Mouse (Mus musculus): ENCODE data around the gene Fam83g. TPM values are rescaled to one million over a fixed set of nuclear protein-coding genes. Genes with fewer than 3 reads are reported as not detected.

Fam83g gene
- polyA plus RNA-seq, 1 experiment from 2014 or later: 0.47 TPM

DNA sequence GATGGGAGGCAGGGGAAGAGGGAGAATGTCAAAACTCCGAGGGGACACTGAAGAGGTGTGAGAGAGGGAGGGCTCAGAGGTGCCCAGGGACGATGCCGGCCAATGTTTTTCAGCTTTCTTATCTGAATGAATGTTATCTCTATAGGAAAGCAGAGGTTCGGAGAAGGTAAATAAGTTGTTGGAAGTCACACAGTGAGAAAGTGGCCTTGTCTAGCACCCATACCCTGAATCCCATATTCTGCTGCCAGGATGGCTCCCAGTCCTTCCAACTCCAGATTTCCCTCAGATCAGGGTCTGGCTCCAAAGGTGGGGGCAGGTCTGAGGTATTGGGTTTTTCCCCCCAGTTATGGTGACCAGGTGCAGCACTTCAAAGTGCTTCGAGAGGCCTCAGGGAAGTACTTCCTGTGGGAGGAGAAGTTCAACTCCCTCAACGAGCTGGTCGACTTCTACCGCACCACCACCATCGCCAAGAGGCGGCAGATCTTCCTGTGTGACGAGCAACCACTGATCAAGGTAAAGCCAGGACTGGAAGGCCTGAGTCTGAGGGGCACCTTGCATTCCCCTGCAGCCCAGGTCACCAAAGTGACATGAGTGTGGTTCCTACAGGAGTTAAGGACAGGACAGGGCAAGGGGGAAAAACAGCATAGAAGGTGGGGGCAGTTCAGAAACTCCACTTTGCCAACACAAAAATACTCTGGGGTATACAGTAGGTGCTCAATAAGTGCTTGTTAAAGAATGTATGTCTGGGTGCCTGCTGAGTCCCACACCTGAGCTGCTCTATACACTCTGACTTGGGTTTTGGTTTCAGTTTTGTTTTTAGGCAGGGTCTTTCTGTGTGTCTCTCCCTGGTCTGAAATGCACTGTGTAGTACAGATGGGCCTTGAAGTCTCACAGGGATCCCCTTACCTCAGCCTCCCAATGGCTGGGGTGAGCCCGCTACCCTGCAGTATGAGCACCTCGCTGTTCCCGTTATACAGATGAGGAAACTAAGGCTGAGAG, 14.1 kb upstream of the Fam83g start:
- WGBS: 84% methylated on average over 14 of the region's 14 CpGs
- no peak overlapping the region for H3K4me3 ChIP-seq (replicated peaks)
- H3K9me3 ChIP-seq: no peaks in the 10 kb centered on the region

DNA sequence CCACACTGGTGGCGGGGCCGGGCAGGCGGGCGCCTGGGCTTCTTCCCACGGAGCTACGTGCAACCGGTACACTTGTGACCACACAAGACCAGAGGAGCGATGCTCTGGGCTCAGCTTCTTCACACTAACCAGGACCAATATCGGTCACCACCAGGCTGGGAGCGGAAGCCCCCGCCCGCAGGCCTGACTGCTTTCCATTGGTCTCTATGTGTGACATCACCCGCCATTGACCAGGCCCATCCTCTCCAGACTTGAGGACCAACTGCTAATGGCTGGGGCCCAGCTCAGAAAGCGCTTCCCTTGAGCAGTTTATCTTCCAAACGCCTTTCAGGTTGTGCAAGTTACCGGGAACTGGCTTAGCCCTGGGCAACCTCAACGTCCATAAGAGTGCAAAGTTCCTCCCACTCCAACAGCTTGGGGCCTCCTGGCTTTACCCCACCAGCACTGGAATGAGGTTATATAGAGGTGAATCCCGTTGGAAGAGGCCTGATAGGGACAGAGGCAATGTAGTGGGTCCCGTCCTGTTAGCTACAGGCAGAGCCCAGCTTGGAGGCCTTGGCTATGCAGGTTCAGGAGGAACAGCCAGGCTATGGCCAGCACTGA, 12.0 kb upstream of the Fam83g start:
- H3K9me3 ChIP-seq: no peaks in the 10 kb centered on the region
- H3K27me3 ChIP-seq: peaks cover 15% of the 10 kb centered on the region
- ATAC-seq (ENCODE audit: low FRiP score): no peak
- H3K4me2 ChIP-seq: no peak overlapping the region
- H3K9ac ChIP-seq: no peak overlapping the region
- no peak overlapping the region for H3K4me3 ChIP-seq (replicated peaks)
- peaks cover 17% of the 10 kb centered on the region for H3K4me1 ChIP-seq
- no peak overlapping the region for H3K27ac ChIP-seq
- no peaks in the 10 kb centered on the region for H3K36me3 ChIP-seq (replicated peaks)
- WGBS: 65% methylated on average over 19 of the region's 19 CpGs

More for the DNA sequence above, 14.1 kb upstream of the Fam83g start:
- no peak overlapping the region for H3K9ac ChIP-seq
- no peak overlapping the region for H3K27ac ChIP-seq
- no peaks in the 10 kb centered on the region for H3K36me3 ChIP-seq (replicated peaks)
- H3K4me2 ChIP-seq: no peak overlapping the region
- ATAC-seq (ENCODE audit: low FRiP score): no peak
- H3K27me3 ChIP-seq: peaks cover 11% of the 10 kb centered on the region
- H3K4me1 ChIP-seq: peaks cover 9% of the 10 kb centered on the region

DNA sequence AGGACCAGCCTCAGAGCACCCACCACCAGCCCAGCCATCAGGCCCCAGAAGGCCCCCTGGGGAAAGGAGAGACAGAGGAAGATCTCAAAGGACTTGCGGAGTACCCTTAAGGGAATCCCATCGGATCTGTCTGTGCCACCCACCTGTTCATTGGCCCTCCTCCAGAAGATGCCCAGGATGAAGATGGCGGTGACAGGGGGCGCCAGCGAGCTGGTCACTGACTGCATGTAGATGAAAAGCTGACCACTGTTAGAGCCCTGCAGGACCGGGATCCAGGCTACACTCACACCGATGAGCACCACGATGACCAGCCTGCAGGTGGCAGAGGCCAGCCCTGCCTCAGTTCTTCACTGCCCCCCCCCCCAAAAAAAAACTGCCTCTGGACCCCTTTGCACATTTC, 10.2 kb upstream of the Fam83g start:
- H3K9me3 ChIP-seq: no peaks in the 10 kb centered on the region
- no peak for ATAC-seq (ENCODE audit: low FRiP score)
- H3K27ac ChIP-seq: no peak overlapping the region
- H3K27me3 ChIP-seq: peaks cover 17% of the 10 kb centered on the region
- no peak overlapping the region for H3K4me2 ChIP-seq
- no peaks in the 10 kb centered on the region for H3K36me3 ChIP-seq (replicated peaks)
- H3K4me1 ChIP-seq: peaks cover 17% of the 10 kb centered on the region
- 39% methylated on average over 8 of the region's 8 CpGs for whole genome bisulfite sequencing
- H3K9ac ChIP-seq: no peak overlapping the region
- H3K4me3 ChIP-seq (replicated peaks): no peak overlapping the region

DNA sequence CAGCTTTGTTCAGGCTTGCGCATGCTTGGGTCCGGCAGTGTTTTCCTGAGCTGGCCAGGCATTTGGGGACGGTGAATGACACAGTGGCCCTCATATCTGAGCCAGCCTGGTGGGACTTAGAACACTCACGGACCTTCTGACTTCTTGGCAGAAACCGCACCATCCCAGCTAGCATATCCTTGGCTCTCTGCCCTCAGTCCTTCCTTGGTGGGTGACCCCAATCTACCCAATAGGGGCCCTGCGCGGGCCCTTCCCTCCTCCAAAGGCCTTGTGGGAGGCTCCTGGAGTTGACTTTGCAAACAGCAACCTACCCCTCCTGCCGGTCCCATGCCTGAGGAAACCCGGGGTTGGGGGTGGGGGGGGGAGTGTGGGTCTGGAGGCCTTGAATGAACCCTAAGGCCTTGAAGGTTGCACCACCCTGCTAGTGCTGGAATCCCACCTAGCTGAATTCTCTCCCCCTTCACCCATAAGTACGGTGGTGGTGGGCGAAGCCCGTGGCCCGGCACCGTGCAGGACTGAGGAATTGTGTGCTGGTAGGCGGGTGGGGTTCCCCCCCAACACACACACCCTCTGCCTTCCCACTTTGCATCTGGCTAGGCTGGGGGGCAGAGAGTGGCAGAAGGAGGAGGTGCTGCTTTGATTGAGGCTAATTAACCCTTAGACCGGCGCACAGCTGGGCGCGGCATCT, 9.6 kb upstream of the Fam83g start:
- Histone ChIP-seq H3K36me3 (replicated peaks) (no peaks in the 10 kb centered on the region), H3K9me3 (no peaks in the 10 kb centered on the region), H3K4me3 (replicated peaks) (no peak overlapping the region), H3K27ac (0 out of 2 replicates have a peak overlapping the region, but pooled peaks have one; percentile 19), H3K27me3 (peaks cover 20% of the 10 kb centered on the region), H3K4me2 (peak overlapping the region; percentile 24; the same call in 1 of the 2 replicates), H3K9ac (no peak overlapping the region), H3K4me1 (peaks cover 17% of the 10 kb centered on the region)
- peak; percentile 80; the same call in 1 of the 2 replicates for ATAC-seq (ENCODE audit: low FRiP score)
- 24% methylated on average over 19 of the region's 19 CpGs for WGBS

DNA sequence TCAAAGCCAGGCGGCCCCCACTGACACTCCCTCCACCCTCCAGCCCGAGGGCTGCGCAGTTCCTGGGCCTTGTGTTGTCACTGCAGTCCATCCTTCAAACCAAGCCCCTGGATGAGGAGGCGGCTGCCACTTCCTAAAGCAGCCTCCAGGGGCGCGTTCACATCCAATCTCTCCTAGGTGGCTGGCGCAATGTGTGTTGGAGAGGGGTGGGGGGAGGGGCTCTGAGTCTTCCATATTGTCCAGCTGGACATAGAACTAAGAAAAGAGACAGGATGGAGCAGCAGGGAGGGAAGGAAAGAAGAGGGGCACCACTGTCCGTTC, 9.1 kb upstream of the Fam83g start:
- H3K4me3 ChIP-seq (replicated peaks): no peak overlapping the region
- H3K36me3 ChIP-seq (replicated peaks): no peaks in the 10 kb centered on the region
- ATAC-seq (ENCODE audit: low FRiP score): peak; percentile 72
- H3K4me2 ChIP-seq: peak overlapping the region; percentile 24; the same call in 1 of the 2 replicates
- peaks cover 17% of the 10 kb centered on the region for H3K4me1 ChIP-seq
- no peak overlapping the region for H3K9ac ChIP-seq
- 0 out of 2 replicates have a peak overlapping the region, but pooled peaks have one; percentile 19 for H3K27ac ChIP-seq
- WGBS: 4% methylated on average over 8 of the region's 8 CpGs
- H3K9me3 ChIP-seq: no peaks in the 10 kb centered on the region
- H3K27me3 ChIP-seq: peaks cover 20% of the 10 kb centered on the region

DNA sequence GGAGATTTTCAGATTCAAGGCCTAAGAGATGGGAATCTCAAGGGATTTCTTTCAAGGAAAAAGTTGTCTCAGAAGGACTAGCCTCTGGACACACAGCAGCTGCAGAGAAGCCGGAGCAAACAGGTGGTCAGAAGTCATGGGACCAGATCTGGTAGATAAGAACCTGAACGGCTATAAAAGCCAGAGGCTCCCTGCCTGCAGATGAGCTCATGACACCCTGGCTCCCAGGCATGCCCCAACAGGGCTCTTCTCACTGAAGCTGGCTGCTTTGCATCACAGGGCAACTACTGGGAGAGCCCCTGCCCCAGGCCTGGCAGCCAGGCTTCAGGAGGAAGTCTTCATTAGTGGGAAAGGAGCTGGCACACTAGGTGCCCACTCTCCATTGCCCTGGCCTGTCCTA, 8.6 kb upstream of the Fam83g start:
- no peak overlapping the region for H3K27ac ChIP-seq
- H3K4me3 ChIP-seq (replicated peaks): no peak overlapping the region
- no peak overlapping the region for H3K4me2 ChIP-seq
- H3K36me3 ChIP-seq (replicated peaks): no peaks in the 10 kb centered on the region
- no peaks in the 10 kb centered on the region for H3K9me3 ChIP-seq
- H3K4me1 ChIP-seq: peaks cover 17% of the 10 kb centered on the region
- H3K27me3 ChIP-seq: peaks cover 21% of the 10 kb centered on the region
- WGBS: 69% methylated on average over 2 of the region's 2 CpGs
- H3K9ac ChIP-seq: no peak overlapping the region
- ATAC-seq (ENCODE audit: low FRiP score): no peak

DNA sequence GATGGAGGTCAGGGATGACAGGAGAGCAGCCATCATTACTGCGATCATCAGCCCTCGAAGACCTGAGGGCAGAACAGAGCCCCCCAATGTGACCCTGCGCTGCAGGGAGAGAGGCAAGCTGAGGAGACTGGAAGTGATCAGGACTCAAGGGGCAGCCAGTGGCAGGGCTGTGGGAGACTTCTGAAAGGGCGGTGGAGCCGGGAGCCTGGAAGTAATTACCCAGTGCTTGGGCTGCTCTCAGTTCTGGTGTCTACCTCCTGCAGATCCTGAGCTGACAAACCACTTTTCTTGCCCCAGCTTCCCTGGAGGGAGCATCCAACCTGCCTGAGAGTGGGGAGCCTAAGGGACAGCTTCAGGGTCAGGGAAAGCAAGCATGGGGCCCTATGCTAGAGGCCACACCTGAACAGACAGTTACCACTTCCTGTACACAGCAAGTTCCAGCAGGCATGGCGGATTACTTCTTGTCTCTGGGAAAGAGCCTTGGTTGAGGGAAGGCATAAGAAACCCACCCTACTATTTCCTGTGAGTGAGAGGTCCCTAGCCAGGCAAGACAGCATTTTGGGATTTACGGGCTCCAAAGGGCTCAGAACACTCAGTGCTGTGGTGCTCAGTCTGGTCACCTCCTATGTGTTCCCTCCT, 7.6 kb upstream of the Fam83g start:
- no peak overlapping the region for H3K4me2 ChIP-seq
- ATAC-seq (ENCODE audit: low FRiP score): no peak
- peaks cover 17% of the 10 kb centered on the region for H3K4me1 ChIP-seq
- no peak overlapping the region for H3K27ac ChIP-seq
- no peaks in the 10 kb centered on the region for H3K9me3 ChIP-seq
- H3K4me3 ChIP-seq (replicated peaks): no peak overlapping the region
- no peaks in the 10 kb centered on the region for H3K36me3 ChIP-seq (replicated peaks)
- H3K27me3 ChIP-seq: peaks cover 23% of the 10 kb centered on the region
- H3K9ac ChIP-seq: no peak overlapping the region
- 77% methylated on average over 7 of the region's 7 CpGs for WGBS

DNA sequence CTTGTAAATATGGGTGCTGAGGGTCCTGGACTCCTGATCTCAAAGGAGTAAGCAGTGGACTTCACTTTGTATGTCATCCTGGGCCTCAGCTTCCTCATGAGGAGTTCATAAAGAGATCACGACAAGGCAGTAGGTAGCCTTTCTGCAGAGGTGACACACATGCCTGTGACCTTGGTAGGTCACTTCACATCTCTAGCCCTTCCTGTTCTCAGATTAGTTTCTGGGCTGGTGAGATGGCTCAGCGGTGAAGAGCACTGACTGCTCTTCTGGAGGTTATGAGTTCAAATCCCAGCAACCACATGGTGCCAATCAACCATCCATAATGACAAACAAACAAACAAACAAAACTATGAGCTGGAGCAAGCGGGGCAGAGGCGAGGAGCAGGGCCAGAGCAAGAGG, 6.2 kb upstream of the Fam83g start:
- peaks cover 17% of the 10 kb centered on the region for H3K4me1 ChIP-seq
- peaks cover 15% of the 10 kb centered on the region for H3K27me3 ChIP-seq

DNA sequence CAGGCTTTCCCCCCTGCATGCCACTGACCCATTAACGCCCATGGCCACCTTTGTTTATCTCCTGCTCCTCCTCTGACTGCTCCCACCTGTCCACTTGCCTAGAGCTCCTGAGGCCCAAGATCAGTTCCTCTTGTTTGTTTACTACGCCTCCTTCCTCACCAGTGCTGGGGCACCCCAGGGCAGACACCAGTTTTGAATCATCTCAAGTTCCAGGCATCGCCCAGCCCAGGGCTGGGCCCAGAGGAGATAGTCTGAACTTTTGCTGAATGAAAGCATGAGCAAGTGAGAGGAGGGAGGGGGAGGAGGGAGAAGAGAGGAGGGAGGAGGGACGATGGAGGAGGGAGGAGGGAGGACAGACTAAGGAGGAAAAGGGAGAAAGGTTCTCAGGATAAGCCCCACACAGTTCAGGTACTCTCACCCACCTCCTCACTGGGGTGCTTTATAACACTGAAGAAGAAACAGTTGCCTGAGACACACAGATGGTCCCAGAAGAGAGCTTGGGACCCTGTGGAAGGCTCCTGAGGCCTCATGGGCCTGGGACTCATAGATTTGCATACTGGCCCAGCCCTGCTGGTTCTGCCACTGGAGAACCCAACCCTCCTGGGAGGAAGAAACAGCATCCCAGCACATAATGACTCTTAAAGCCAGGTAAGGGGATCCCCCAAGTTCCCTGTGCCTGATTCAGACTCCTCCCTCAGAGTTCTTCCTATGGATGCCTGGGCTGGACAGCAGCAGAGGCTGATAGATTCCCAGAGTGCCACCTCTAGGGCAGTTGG, 4.6 kb upstream of the Fam83g start:
- ATAC-seq (ENCODE audit: low FRiP score): no peak

More for the DNA sequence above, 6.2 kb upstream of the Fam83g start:
- Histone ChIP-seq H3K9ac (no peak overlapping the region), H3K27ac (no peak overlapping the region), H3K4me2 (no peak overlapping the region), H3K4me3 (replicated peaks) (no peak overlapping the region), H3K36me3 (replicated peaks) (no peaks in the 10 kb centered on the region), H3K9me3 (no peaks in the 10 kb centered on the region)
- 92% methylated on average over 4 of the region's 4 CpGs for WGBS
- ATAC-seq (ENCODE audit: low FRiP score): no peak

DNA sequence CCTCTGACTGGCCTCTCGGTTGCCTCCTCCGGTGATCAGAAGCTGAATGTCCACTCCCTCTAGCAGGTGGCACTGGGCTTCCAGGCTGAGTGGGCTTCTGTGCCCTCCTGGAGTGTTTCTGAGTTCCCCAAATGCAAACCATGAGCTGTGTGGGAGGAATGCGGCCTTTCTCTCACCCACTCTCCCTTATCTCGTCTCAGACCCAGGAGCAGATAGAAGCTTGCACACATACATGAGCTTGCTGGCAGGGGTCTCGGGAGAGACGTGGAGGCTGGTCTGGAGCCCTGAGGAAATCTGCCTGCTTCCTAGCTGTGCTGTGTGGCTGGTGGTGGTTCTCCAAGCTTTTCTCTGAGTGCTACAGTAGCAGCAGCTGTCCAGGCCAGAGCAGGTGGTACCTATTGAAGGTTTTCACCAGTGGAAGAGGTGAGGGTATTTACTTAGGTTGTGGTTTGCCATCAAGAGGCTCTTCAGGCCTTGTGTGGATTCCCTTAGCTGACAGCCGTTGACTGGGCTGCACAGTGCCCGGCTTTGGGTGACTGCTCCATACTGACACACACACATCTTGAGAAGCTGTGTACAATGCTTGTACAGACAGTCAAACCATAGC, 1.3 kb downstream of the Fam83g start:
- Histone ChIP-seq H3K4me3 (replicated peaks) (no peak overlapping the region), H3K9ac (no peak overlapping the region), H3K4me1 (peaks cover 12% of the 10 kb centered on the region), H3K4me2 (0 out of 2 replicates have a peak overlapping the region, but pooled peaks have one; percentile 61), H3K36me3 (replicated peaks) (no peaks in the 10 kb centered on the region), H3K27me3 (peaks cover 44% of the 10 kb centered on the region), H3K27ac (no peak overlapping the region), H3K9me3 (no peaks in the 10 kb centered on the region)
- no peak for ATAC-seq (ENCODE audit: low FRiP score)
- WGBS: 71% methylated on average over 8 of the region's 8 CpGs

More for the DNA sequence above, 4.6 kb upstream of the Fam83g start:
- Histone ChIP-seq H3K4me1 (peaks cover 22% of the 10 kb centered on the region), H3K4me3 (replicated peaks) (no peak overlapping the region), H3K9ac (no peak overlapping the region), H3K27me3 (peaks cover 30% of the 10 kb centered on the region), H3K27ac (no peak overlapping the region), H3K4me2 (no peak overlapping the region), H3K9me3 (no peaks in the 10 kb centered on the region), H3K36me3 (replicated peaks) (no peaks in the 10 kb centered on the region)
- whole genome bisulfite sequencing: 68% methylated on average over 4 of the region's 4 CpGs

DNA sequence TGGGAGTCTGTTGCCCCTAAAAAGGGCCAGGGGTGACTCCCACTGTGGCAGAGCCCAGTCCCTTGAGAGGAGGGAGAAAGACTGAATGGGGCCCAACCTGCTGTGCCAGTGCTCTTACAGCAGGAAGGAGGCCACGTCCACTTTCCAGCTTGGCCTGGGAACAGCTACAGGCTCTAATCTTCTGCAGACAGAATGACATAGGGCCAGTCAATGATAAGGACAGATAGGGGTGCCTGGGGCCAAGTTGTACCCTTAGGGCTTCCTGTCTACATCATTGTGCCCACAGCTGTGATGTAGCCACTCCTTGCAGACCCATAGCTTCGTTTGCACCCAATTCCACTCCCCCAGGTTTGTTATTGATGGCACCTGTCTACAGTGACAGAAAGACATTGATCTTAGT, 2.2 kb downstream of the Fam83g start:
- no peak overlapping the region for H3K4me2 ChIP-seq
- H3K36me3 ChIP-seq (replicated peaks): no peaks in the 10 kb centered on the region
- no peak for ATAC-seq (ENCODE audit: low FRiP score)
- H3K9me3 ChIP-seq: no peaks in the 10 kb centered on the region
- H3K4me3 ChIP-seq (replicated peaks): no peak overlapping the region
- H3K4me1 ChIP-seq: peaks cover 12% of the 10 kb centered on the region
- peaks cover 41% of the 10 kb centered on the region for H3K27me3 ChIP-seq
- no peak overlapping the region for H3K27ac ChIP-seq
- 89% methylated on average over 2 of the region's 2 CpGs for WGBS
- no peak overlapping the region for H3K9ac ChIP-seq

Measured in forebrain, embryonic 12.5 days (tissue).